Mouse (Mus musculus) liver, postnatal 0 days (tissue): ENCODE measurements around the gene Cd19. TPM values are rescaled to one million over a fixed set of nuclear protein-coding genes. Genes with fewer than 3 reads are reported as not detected.

ENCODE experiments used
- ATAC-seq: fragments of 200-750 bp; cut with Nextera tagmentation; 2 replicates; pipeline ENCODE4 v1.8.0; 2017; ENCODE audit warnings: mild to moderate bottlenecking, moderate library complexity
- DNase-seq: peaks from one replicate; pipeline ENCODE4 v3.0.0-alpha.2; 2016
- H3K27ac ChIP-seq: fragments of 300-500 bp; sonication (generic); 2 replicates; pipeline ENCODE4 v1.5.1; 2014; ENCODE audit warnings: antibody characterized with exemption, moderate library complexity, mild to moderate bottlenecking, low read depth
- H3K27me3 ChIP-seq: fragments of 300-500 bp; sonication (generic); 2 replicates; pipeline ENCODE4 v1.6.1; 2014; ENCODE audit warnings: low read length, control low read depth, mixed read lengths; ENCODE audit not compliant: insufficient read depth
- H3K36me3 ChIP-seq: fragments of 300-500 bp; sonication (generic); replicated peaks from 2 replicates; pipeline ENCODE4 v1.6.1; 2014; ENCODE audit warnings: mild to moderate bottlenecking, control low read depth, low read length, moderate library complexity, mixed read lengths; ENCODE audit not compliant: insufficient read depth
- H3K4me1 ChIP-seq: fragments of 300-500 bp; sonication (generic); 2 replicates; pipeline ENCODE4 v1.6.1; 2014; ENCODE audit warnings: antibody characterized with exemption, mild to moderate bottlenecking, control low read depth; ENCODE audit not compliant: insufficient read depth
- H3K4me2 ChIP-seq: fragments of 300-500 bp; sonication (generic); 2 replicates; pipeline ENCODE4 v1.6.1; 2014; ENCODE audit warnings: low read depth, mild to moderate bottlenecking, low read length, moderate library complexity, mixed read lengths
- H3K4me3 ChIP-seq: fragments of 300-500 bp; sonication (generic); 2 replicates; pipeline ENCODE4 v1.5.1; 2014; ENCODE audit warnings: low read depth, low read length
- H3K9ac ChIP-seq: fragments of 300-500 bp; sonication (generic); replicated peaks from 2 replicates; pipeline ENCODE4 v1.6.1; 2014; ENCODE audit warnings: mild to moderate bottlenecking, moderate library complexity
- H3K9me3 ChIP-seq: fragments of 300-500 bp; sonication (generic); 2 replicates; pipeline ENCODE4 v1.6.1; 2016; ENCODE audit warnings: mild to moderate bottlenecking, control low read depth, low read length, mixed read lengths
- CTCF ChIP-seq: sonication (generic); IDR thresholded peaks from 2 replicates; pipeline ENCODE4 v1.5.1; 2016; ENCODE audit warnings: antibody characterized with exemption, low read depth
- EP300 ChIP-seq: IDR thresholded peaks from 2 replicates; pipeline ENCODE4 v1.6.1; 2016; ENCODE audit warnings: antibody characterized with exemption, low read depth, mild to moderate bottlenecking
- WGBS: fragments of 180-500 bp; shearing (Covaris S2); extraction: QIAGEN DNeasy Blood & Tissue Kit; methylation state at CpG from one replicate; pipeline ENCODE4 v1.1.7; 2014; ENCODE audit not compliant: insufficient replicate concordance; 5-methylcytosine and 5-hydroxymethylcytosine counted together
- polyA plus RNA-seq: library from polyadenylated mRNA; unstranded; fragments of >200 nt; fragmentation: Nextera tagmentation; extraction: Ambion mirVana; gene quantifications from 2 replicates; pipeline ENCODE4 v1.2.1, GENCODE M21; 2015

The Cd19 gene
- polyA plus RNA-seq, 1 experiment from 2014 or later = 9.1 TPM

DNA sequence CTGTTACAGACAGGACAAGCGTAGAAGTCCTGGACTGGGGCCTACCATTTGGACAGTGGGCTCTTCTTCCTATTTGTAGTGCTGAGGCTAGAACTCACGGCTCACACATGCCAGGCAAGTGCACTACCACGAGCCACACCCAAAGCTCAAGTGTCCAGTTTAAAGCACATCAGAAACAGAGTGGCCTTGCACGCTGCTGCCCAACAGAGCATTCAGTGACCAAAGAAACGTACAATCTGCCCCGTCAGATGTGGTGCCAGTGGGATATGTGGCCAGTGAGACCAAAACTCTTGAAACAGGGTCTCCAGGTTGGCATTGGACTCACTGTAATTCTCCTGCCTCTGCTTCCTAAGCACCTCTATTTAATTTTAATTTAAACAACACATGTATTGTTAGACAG, 36.0 kb upstream of the Cd19 start:
- no peak for DNase-seq
- Histone ChIP-seq H3K27me3 (no peaks in the 10 kb centered on the region), H3K4me2 (no peak overlapping the region), H3K27ac (no peak overlapping the region), H3K4me3 (no peak overlapping the region), H3K9ac (no peak overlapping the region), H3K4me1 (no peaks in the 10 kb centered on the region), H3K36me3 (peaks cover 7% of the 10 kb centered on the region; the same call in 1 of the 2 replicates), H3K9me3 (no peaks in the 10 kb centered on the region)
- WGBS = 80% methylated on average over 6 of the region's 6 CpGs
- no peak for TF ChIP-seq EP300
- no peak for TF ChIP-seq CTCF
- no peak for ATAC-seq

DNA sequence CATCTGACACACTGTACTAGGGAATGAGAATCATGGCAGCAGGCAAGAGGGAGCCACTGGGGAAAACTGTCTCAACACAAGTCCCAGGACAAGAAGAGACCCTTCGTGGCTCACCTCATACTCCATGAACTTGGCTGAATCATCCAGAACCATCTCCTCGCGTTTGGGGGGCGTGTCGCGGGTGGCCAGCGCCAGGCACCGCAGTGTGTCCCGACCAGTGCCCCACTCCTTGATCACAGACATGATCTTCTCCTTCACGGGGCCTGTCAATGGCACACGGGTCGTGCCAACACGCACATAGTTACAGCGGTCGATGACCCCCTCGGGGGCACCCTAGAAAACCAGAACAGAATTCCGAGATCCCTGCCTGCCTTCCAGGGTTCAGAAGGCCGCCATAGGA, 35.3 kb upstream of the Cd19 start:
- DNase-seq (no peak), ATAC-seq (no peak)
- TF ChIP-seq CTCF (no peak), EP300 (no peak)
- Histone ChIP-seq H3K9ac (no peak overlapping the region), H3K36me3 (peaks cover 9% of the 10 kb centered on the region; the same call in 1 of the 2 replicates), H3K4me3 (no peak overlapping the region), H3K4me2 (no peak overlapping the region), H3K27ac (no peak overlapping the region), H3K9me3 (no peaks in the 10 kb centered on the region), H3K27me3 (no peaks in the 10 kb centered on the region), H3K4me1 (no peaks in the 10 kb centered on the region)
- WGBS = 89% methylated on average over 18 of the region's 18 CpGs

DNA sequence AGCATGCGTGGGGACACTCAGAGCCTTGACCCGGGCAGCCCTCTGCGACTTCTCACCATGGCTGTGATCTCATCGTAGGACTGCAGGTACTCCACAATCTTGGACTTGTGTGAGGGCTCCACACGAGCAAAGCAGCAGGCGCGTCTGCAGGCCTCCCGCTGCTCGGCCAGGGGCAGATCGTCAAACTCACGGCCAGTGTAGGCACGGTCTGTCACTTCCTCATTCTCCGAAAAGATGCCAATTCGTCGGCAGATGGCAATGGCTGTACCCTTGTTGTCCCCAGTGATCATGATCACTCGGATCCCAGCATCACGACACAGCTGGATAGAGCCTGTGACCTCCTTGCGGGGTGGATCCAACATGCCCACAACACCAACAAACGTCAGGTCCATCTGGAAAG, 33.8 kb upstream of the Cd19 start:
- no peak for ATAC-seq
- TF ChIP-seq EP300 (no peak), CTCF (no peak)
- no peak overlapping the region for H3K4me2 ChIP-seq
- H3K27me3 ChIP-seq = no peaks in the 10 kb centered on the region
- 73% methylated on average over 19 of the region's 19 CpGs for WGBS
- no peak overlapping the region for H3K4me3 ChIP-seq
- DNase-seq = no peak
- H3K9ac ChIP-seq = no peak overlapping the region
- H3K9me3 ChIP-seq = no peaks in the 10 kb centered on the region
- H3K27ac ChIP-seq = no peak overlapping the region
- no peaks in the 10 kb centered on the region for H3K4me1 ChIP-seq
- peaks cover 18% of the 10 kb centered on the region for H3K36me3 ChIP-seq

DNA sequence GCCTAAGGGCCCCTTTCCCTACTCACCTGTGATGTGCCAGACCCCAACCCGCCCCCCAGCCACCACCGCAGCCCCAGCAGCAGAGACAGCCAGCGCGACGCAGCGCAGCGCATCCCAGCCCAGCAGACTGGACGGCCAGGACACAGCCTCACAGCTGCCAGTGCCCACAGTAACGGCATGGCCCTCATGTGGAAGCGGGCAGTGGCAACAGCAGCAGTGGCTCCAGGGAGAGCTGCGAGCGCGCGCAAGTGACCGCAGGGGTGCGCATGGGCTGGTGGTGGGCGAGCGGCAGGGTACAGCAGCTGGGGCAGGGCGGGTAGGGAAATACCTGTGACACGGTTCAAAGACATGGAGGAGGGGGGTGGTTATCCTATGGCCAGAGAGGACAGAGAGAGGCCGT, 31.5 kb upstream of the Cd19 start:
- TF ChIP-seq CTCF (no peak), EP300 (no peak)
- no peak for DNase-seq
- no peak overlapping the region for H3K4me2 ChIP-seq

DNA sequence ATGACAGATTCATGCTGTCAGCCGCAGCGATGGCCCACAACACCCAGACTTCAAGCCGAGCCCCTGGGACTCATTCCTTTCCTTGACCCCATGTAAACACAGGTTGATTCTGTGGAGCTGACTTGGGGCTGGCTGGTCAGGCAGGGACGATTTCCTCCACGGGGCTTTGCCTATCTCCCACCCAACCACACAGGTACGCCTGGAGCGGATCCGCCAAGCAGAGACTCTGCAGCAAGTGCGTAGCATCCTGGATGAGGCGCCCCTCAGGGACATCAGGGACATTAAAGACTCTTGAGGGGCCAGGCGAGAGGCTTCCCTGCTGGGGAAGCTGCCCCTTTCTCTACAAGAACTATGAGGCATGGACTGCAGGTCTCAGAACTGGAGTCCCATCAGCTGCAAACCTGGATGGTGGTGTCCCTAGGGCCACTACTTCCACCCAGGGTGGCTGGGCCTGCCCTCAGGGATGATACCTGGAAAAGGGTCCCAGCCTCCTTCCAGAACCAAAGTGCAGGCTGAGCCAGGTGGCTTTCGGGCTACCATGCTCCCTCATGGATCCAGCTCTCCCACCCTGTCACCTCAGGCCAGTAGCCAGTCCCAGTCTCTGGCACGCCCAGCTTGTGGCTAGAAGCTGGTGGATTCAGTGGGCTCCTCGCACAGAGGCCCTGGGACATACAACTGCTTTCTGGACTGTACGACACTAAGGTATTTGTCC, 30.6 kb upstream of the Cd19 start:
- no peak overlapping the region for H3K9ac ChIP-seq
- ATAC-seq = no peak
- H3K27me3 ChIP-seq = no peaks in the 10 kb centered on the region
- H3K27ac ChIP-seq = no peak overlapping the region
- TF ChIP-seq CTCF = no peak
- TF ChIP-seq EP300 = no peak
- H3K4me1 ChIP-seq = no peaks in the 10 kb centered on the region
- no peak overlapping the region for H3K4me2 ChIP-seq
- H3K36me3 ChIP-seq = peaks cover 24% of the 10 kb centered on the region
- no peaks in the 10 kb centered on the region for H3K9me3 ChIP-seq
- WGBS = 88% methylated on average over 15 of the region's 15 CpGs
- H3K4me3 ChIP-seq = no peak overlapping the region
- DNase-seq = no peak

More for the DNA sequence above, 31.5 kb upstream of the Cd19 start:
- H3K9ac ChIP-seq = no peak overlapping the region
- H3K9me3 ChIP-seq = no peaks in the 10 kb centered on the region
- H3K27me3 ChIP-seq = no peaks in the 10 kb centered on the region
- H3K27ac ChIP-seq = no peak overlapping the region
- H3K4me3 ChIP-seq = no peak overlapping the region
- H3K4me1 ChIP-seq = no peaks in the 10 kb centered on the region
- WGBS = 90% methylated on average over 21 of the region's 21 CpGs
- H3K36me3 ChIP-seq = peaks cover 24% of the 10 kb centered on the region
- ATAC-seq = no peak

DNA sequence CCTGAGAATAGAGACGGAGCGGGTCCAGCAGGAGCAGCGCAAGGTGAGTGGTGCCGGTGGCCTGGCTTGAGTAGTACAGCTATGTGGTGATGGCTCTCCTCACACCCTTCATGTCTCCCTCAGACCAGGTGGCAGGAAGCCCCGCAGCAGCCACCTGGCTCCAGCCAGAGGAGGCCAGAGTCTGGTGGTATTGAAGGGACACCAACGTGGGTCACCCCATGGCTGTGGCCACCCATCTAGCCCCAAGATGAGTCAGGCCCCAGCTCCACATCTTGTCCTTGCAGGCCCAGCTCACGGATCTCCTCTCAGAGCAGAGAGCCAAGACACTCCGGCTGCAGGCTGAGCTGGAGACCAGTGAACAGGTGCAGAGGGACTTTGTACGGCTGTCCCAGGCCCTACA, 29.8 kb upstream of the Cd19 start:
- ATAC-seq (no peak), DNase-seq (no peak)
- Histone ChIP-seq H3K27me3 (no peaks in the 10 kb centered on the region), H3K4me2 (no peak overlapping the region), H3K27ac (no peak overlapping the region), H3K36me3 (peaks cover 26% of the 10 kb centered on the region), H3K4me3 (no peak overlapping the region), H3K4me1 (no peaks in the 10 kb centered on the region), H3K9ac (no peak overlapping the region), H3K9me3 (no peaks in the 10 kb centered on the region)
- TF ChIP-seq CTCF (no peak), EP300 (no peak)
- 91% methylated on average over 9 of the region's 9 CpGs for WGBS
